Mouse (Mus musculus): ENCODE data around the gene Tmem143. TPM values are rescaled to one million over a fixed set of nuclear protein-coding genes. Genes with fewer than 3 reads are reported as not detected.

Gene Tmem143
- 3.5 and 4.3 TPM in 2 replicates for polyA plus RNA-seq (2015; fragmentation: Nextera tagmentation; extraction: Ambion mirVana)

- Histone ChIP-seq H3K27me3 (ENCODE audit: insufficient read depth, low read length) (no peaks in the 10 kb centered on the region), H3K4me2 (ENCODE audit: low read depth, low read length) (peak within 1 kb of the TSS; percentile 81), H3K4me1 (ENCODE audit: insufficient read depth) (peaks cover 6% of the 10 kb centered on the region), H3K9ac (replicated peaks) (peak within 1 kb of the TSS; percentile 68), H3K36me3 (replicated peaks; ENCODE audit: insufficient read depth, low read length) (no peaks in the 10 kb centered on the region; the same call in 1 of the 2 replicates), H3K4me3 (ENCODE audit: low read depth, low read length) (peak within 1 kb of the TSS; percentile 55), H3K27ac (ENCODE audit: low read depth) (peak within 1 kb of the TSS; percentile 85), H3K9me3 (ENCODE audit: low read length) (no peaks in the 10 kb centered on the region)
- peak; percentile 85 for ATAC-seq
- WGBS (ENCODE audit: insufficient replicate concordance) = under 1% methylated on average over 40 of the region's 40 CpGs
- TF ChIP-seq CTCF (IDR thresholded peaks at IDR 0.05; ENCODE audit: low read depth) (no peak), EP300 (IDR thresholded peaks at IDR 0.05; ENCODE audit: low read depth) (peak; percentile 56; the same call in 1 of the 2 replicates)
- peak; percentile 97 for DNase-seq
Observed at GRCm38 (mm10) chr7:45896517-45897257, at the start of gene Tmem143, which contains the start of gene Syngr4. Gene Tmem143, plus strand, starts transcription at chr7:45896941. Gene Syngr4, minus strand, starts transcription at chr7:45896714.

GRCm38 (mm10) chr7:45848447-45849027, 48.2 kb upstream of the Tmem143 start:
- no peak for TF ChIP-seq EP300 (IDR thresholded peaks at IDR 0.05; ENCODE audit: low read depth)
- no peak for TF ChIP-seq CTCF (IDR thresholded peaks at IDR 0.05; ENCODE audit: low read depth)
- WGBS (ENCODE audit: insufficient replicate concordance) = 34% methylated on average over 6 of the region's 6 CpGs
- H3K9ac ChIP-seq (replicated peaks) = no peak overlapping the region
- H3K4me2 ChIP-seq (ENCODE audit: low read depth, low read length) = no peak overlapping the region
- H3K9me3 ChIP-seq (ENCODE audit: low read length) = no peaks in the 10 kb centered on the region
- ATAC-seq = no peak
- no peaks in the 10 kb centered on the region for H3K4me1 ChIP-seq (ENCODE audit: insufficient read depth)
- no peak for DNase-seq
- H3K27ac ChIP-seq (ENCODE audit: low read depth) = no peak overlapping the region
- no peaks in the 10 kb centered on the region for H3K36me3 ChIP-seq (replicated peaks; ENCODE audit: insufficient read depth, low read length)
- no peaks in the 10 kb centered on the region for H3K27me3 ChIP-seq (ENCODE audit: insufficient read depth, low read length)
- H3K4me3 ChIP-seq (ENCODE audit: low read depth, low read length) = no peak overlapping the region

GRCm38 (mm10) chr7:45850661-45851060, 46.1 kb upstream of the Tmem143 start:
- Histone ChIP-seq H3K27ac (ENCODE audit: low read depth) (no peak overlapping the region), H3K9ac (replicated peaks) (no peak overlapping the region), H3K36me3 (replicated peaks; ENCODE audit: insufficient read depth, low read length) (no peaks in the 10 kb centered on the region), H3K27me3 (ENCODE audit: insufficient read depth, low read length) (no peaks in the 10 kb centered on the region), H3K4me3 (ENCODE audit: low read depth, low read length) (no peak overlapping the region), H3K4me1 (ENCODE audit: insufficient read depth) (no peaks in the 10 kb centered on the region), H3K4me2 (ENCODE audit: low read depth, low read length) (no peak overlapping the region), H3K9me3 (ENCODE audit: low read length) (no peaks in the 10 kb centered on the region)
- ATAC-seq (no peak), DNase-seq (no peak)
- 56% methylated on average over 3 of the region's 3 CpGs for WGBS (ENCODE audit: insufficient replicate concordance)
- TF ChIP-seq EP300 (IDR thresholded peaks at IDR 0.05; ENCODE audit: low read depth) (no peak), CTCF (IDR thresholded peaks at IDR 0.05; ENCODE audit: low read depth) (no peak)

- Histone ChIP-seq H3K36me3 (replicated peaks; ENCODE audit: insufficient read depth, low read length) (no peaks in the 10 kb centered on the region), H3K27me3 (ENCODE audit: insufficient read depth, low read length) (peaks cover 21% of the 10 kb centered on the region), H3K4me3 (ENCODE audit: low read depth, low read length) (no peak overlapping the region), H3K4me1 (ENCODE audit: insufficient read depth) (peaks cover 7% of the 10 kb centered on the region; the same call in 1 of the 2 replicates), H3K9me3 (ENCODE audit: low read length) (no peaks in the 10 kb centered on the region), H3K27ac (ENCODE audit: low read depth) (no peak overlapping the region), H3K4me2 (ENCODE audit: low read depth, low read length) (no peak overlapping the region), H3K9ac (replicated peaks) (no peak overlapping the region)
- 85% methylated on average over 12 of the region's 12 CpGs for WGBS (ENCODE audit: insufficient replicate concordance)
- TF ChIP-seq EP300 (IDR thresholded peaks at IDR 0.05; ENCODE audit: low read depth) (no peak), CTCF (IDR thresholded peaks at IDR 0.05; ENCODE audit: low read depth) (no peak)
- DNase-seq (no peak), ATAC-seq (no peak)
Observed at GRCm38 (mm10) chr7:45853089-45853488, 43.7 kb upstream of the Tmem143 start.

DNA sequence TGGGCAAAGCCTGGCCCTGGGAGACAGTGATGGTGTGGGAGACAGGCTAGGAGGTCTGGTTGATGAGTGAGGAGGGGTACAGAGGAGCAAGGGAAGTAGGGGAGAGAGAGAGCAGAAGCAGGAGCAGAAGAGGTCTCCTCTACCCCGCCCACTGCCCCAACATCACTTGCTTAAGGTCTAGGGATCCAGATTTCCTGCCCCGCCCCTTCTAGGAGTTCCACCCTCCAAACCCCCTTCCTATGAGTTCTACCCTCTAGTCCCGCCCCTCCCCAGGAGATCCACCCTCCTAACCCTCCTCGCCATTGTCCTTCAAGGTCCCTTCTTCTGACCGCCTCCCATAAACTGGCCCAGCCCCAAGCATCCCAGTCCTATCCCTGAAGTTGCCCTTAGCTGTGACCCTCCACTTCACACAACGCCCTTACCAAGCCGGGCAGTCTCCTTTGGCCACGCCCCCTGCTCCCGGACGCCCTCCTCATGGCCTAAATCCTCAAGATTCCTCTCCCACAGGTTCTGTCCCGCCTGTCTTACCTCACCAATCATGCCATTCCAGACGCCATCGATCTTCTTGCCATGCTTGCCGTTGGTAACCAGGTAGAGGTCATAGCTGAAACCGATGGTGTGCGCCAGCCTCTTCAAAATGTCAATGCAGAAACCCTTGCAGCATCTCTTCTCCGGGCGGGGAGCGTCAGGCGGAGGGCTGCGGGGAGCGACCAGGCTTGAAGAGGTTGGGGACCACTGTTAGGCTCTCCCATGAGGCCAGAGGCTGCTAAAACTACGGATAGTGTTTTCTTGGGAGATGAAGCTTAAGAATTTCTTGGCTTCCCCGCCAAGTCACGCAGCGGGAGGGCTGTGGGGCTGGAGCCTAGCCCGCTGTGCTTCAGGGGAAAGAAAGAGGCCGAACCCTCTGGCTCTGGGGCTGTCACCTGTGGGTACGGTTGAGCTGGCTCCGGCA, 39.5 kb upstream of the Tmem143 start:
- Histone ChIP-seq H3K9ac (replicated peaks) (0 out of 2 replicates have a peak overlapping the region, but pooled peaks have one; percentile 7), H3K36me3 (replicated peaks; ENCODE audit: insufficient read depth, low read length) (no peaks in the 10 kb centered on the region), H3K4me3 (ENCODE audit: low read depth, low read length) (peak overlapping the region; percentile 11; the same call in 1 of the 2 replicates), H3K27me3 (ENCODE audit: insufficient read depth, low read length) (peaks cover 24% of the 10 kb centered on the region), H3K9me3 (ENCODE audit: low read length) (no peaks in the 10 kb centered on the region), H3K4me1 (ENCODE audit: insufficient read depth) (peaks cover 7% of the 10 kb centered on the region; the same call in 1 of the 2 replicates), H3K27ac (ENCODE audit: low read depth) (no peak overlapping the region), H3K4me2 (ENCODE audit: low read depth, low read length) (peak overlapping the region; percentile 55)
- TF ChIP-seq EP300 (IDR thresholded peaks at IDR 0.05; ENCODE audit: low read depth) = no peak
- no peak for TF ChIP-seq CTCF (IDR thresholded peaks at IDR 0.05; ENCODE audit: low read depth)
- WGBS (ENCODE audit: insufficient replicate concordance) = 5% methylated on average over 30 of the region's 30 CpGs
- DNase-seq (no peak), ATAC-seq (no peak)

Data from liver, postnatal 0 days (tissue).